Mouse (Mus musculus) spleen, postnatal 4 days (tissue): Measurements from ENCODE around the gene Slx4.
A peak's percentile ranks its signal among the peaks of the same experiment; 100 is the strongest.
"Not testable (repeated sequence)": the region's sequence is repeated elsewhere in the genome, so short reads cannot be mapped to it uniquely, and the experiment has no call there.

ENCODE experiments used
- DNase-seq, 2 experiments: peaks; one replicate each; pipeline ENCODE4 v3.0.0; 2022; ENCODE audit warnings: low spot score in 2 of 2

Gene Slx4

GRCm38 (mm10) chr16:4003489-4004398 is at the start of gene Slx4:
Slx4 (minus strand) TSS chr16:4003770.
- DNase-seq, result peak; percentile 93 to 97

GRCm38 (mm10) chr16:4052601-4053000 is 49.0 kb upstream of the Slx4 start:
- no peak for DNase-seq

- DNase-seq, result no peak
These were observed 42.0 kb upstream of the Slx4 start for GRCm38 (mm10) chr16:4045524-4045923.

- no peak for DNase-seq
These were observed 40.5 kb upstream of the Slx4 start for GRCm38 (mm10) chr16:4044093-4044492.

DNA sequence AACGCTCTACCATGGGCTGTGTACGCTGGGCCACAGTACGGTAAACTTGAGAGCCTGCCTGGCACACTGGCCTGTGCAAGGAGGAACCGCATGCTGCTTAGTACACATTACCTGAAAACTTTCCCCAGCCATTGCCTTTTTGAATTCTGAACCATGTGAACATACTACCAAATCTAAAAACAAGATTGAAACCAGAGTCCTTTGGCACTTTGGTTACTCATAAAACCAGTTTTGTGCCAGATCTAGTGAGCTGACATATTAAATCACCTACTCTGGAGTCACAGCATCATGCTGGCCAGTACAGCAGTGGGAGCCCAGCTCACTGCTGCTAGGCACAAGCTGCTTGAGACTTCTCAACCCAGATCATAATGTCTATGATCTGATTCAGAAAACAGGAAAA is 38.1 kb upstream of the Slx4 start:
- no peak for DNase-seq

- DNase-seq, result no peak
These were observed 36.6 kb upstream of the Slx4 start for GRCm38 (mm10) chr16:4040206-4040605.

- DNase-seq, result no peak
These were observed 34.1 kb upstream of the Slx4 start for GRCm38 (mm10) chr16:4037690-4038089.

DNA sequence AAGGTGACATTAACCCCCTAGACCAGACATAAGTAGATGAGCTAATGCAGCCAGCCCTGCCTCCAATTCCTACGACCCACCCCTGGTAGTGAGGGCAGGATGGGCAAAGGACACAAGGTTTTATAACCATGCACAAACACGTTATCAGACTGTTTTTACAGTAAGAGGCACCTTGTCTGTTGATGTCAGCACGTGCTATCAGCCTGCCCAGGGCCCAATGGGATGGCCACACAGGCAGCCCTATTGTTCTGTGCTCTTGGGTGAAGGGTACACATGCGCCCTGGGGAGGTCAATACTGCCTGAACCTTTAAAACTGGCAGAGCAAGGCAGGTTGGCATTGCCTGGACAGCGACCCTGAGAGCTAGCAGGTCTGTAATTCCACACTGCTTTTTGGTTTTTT is 33.2 kb upstream of the Slx4 start, which contains the start of gene Dnase1:
Gene Dnase1, plus strand, starts transcription at position 136 of the 400 bp plus-strand sequence.
- DNase-seq, result no peak

GRCm38 (mm10) chr16:4035575-4035974 is 32.0 kb upstream of the Slx4 start:
- DNase-seq, result no peak

GRCm38 (mm10) chr16:4034476-4034875 is 30.9 kb upstream of the Slx4 start:
- DNase-seq, result no peak

GRCm38 (mm10) chr16:4033971-4034370 is 30.4 kb upstream of the Slx4 start:
- DNase-seq, result no peak

GRCm38 (mm10) chr16:4032341-4032748 is 28.8 kb upstream of the Slx4 start:
- no peak for DNase-seq

DNA sequence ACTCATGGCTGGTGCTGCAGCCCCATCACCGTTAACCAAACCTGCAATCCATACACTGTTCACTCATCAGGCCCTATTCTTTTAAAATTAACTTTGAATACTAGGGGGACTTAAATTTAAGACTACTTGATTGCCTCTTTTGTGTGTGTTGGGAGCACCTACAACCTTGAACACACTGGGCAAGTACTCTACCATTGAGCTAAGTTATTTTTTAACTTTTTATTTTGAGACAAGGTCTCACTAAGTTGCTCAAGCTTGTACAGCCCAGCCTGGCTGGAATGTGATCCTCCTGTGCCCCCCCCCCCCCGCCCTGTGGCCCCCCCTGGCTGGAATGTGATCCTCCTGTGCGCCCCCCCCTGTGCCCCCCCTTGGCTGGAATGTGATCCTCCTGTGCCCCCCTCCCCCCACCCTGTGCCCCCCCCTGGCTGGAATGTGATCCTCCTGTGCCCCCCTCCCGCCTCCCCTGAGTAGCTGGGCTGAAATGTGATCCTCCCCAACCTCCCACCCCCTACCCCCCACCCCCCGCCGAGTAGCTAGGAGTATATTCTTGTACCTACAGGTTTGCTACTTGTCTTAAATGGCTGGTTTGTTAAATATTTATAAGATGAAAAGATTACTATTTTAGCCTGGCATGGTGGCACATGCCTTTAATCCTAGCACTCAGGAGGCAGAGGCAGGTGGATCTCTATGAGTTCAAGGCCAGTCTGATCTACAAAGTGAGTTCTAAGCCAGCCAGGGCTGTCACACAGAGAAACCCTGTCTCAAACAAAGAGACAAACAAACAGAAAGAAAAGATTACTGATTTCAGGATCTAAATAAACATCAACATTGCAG is 28.1 kb upstream of the Slx4 start:
- DNase-seq, result no peak

DNA sequence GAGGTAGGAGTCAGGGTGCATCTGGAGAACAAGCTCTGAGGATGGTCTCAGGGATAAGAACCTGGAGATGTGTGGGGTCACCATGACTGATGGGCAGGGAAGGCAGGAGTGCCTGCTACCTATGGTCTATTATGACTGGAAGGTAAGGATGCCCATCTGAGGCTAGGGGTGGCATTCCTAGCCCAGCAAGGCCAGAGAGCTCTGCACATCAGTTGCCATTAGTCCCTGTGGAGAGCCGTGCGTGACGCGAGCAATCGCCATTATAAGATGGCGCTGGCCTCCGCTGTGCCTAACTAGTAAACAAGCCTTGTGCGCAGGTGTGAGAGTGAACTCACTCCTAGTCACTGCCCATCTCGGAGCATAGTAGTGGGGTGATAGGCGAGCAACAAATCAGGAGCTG is 26.9 kb upstream of the Slx4 start:
- no peak for DNase-seq

GRCm38 (mm10) chr16:4029371-4029841 is 25.8 kb upstream of the Slx4 start:
- DNase-seq, result no peak

GRCm38 (mm10) chr16:4027211-4027610 is 23.6 kb upstream of the Slx4 start:
- DNase-seq, result no peak

DNA sequence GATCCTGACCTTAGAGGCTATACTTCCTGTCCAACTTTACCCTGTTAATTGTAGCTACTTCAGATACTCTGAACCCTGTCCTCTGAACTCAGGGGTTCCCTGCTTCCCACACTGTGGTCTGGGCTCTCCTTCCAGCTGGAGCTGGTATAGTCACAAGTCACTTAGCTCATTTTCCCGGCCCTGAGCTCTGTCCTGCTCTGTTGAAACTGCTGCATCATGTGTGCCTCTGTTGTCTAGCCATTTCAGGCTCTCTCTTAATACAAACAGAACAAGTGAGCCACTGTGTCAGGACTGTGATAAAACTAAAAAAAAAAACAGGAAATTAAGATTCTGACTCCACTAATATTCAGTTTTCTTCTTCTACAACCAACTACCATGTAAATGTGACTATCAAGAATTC is 23.1 kb upstream of the Slx4 start:
- DNase-seq, result no peak

DNA sequence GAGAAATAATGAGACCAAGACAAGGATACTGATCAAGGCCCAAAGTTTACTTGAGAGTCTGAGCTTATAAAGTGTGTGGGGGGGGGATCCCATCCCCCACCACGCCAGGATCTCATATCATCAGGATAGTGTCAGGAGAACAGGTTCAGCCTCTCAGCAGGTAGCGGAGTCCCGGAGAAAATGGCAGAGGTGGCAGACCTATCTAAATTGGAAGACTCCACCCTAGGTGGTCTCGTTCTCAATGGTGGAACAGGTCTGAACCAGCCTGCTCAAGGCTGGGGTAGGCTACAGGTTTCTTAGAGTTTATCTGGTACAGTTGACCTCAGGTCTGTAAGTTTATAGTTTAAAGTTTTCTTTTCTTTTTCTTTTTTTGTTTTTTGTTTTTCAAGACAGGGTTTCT is 19.1 kb upstream of the Slx4 start:
- DNase-seq, result no peak

DNA sequence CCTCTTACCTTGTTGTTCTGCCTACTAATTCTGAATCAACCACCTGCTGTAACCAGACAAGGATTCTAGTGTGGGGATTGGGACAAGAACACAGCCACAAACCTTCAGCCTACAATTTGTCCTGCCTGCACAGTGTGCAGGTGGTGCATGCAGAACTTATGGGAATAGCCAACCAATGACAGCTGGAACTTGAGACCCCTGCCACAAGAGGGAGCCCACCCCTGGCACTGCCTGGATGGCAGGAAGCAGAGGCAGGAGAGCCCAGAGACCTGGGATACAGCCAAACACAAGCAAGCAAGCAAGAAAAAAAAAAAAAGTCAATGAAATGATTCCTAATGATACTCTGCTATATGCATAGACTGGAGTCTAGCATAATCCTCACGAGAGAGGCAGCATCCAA is 17.7 kb upstream of the Slx4 start:
- DNase-seq, result no peak

- not testable (repeated sequence) for DNase-seq
These were observed 13.9 kb upstream of the Slx4 start for GRCm38 (mm10) chr16:4017466-4017865.

- not testable (repeated sequence) for DNase-seq
These were observed 13.2 kb upstream of the Slx4 start for GRCm38 (mm10) chr16:4016786-4017185.

- no peak for DNase-seq
These were observed 10.6 kb upstream of the Slx4 start for GRCm38 (mm10) chr16:4014040-4014668.
